Mouse (Mus musculus): ENCODE data around the gene Slc38a7.
"Not testable (repeated sequence)": the region's sequence is repeated elsewhere in the genome, so short reads cannot be mapped to it uniquely, and the experiment has no call there.

The Slc38a7 gene

GRCm38 (mm10) chr8:95853102-95853843 lies at the start of gene Slc38a7:
Slc38a7 (minus strand) TSS chr8:95853539.
- peak; percentile 88 to 92 for DNase-seq (ENCODE audit: low spot score in 2 of 2)

- no peak for DNase-seq (ENCODE audit: low spot score in 2 of 2)
Measured at GRCm38 (mm10) chr8:95901864-95902263, 48.5 kb upstream of the Slc38a7 start.

GRCm38 (mm10) chr8:95893701-95894100 lies 40.4 kb upstream of the Slc38a7 start:
- DNase-seq (ENCODE audit: low spot score in 2 of 2): no peak

GRCm38 (mm10) chr8:95888285-95889136 lies 35.2 kb upstream of the Slc38a7 start, which contains the start of gene Got2:
Got2 (minus strand) TSS chr8:95888547.
- DNase-seq (ENCODE audit: low spot score in 2 of 2): peak; percentile 80 to 90

GRCm38 (mm10) chr8:95887578-95888284 lies 34.4 kb upstream of the Slc38a7 start:
- peak; percentile 88 to 93 for DNase-seq (ENCODE audit: low spot score in 2 of 2)

GRCm38 (mm10) chr8:95886647-95887577 lies 33.6 kb upstream of the Slc38a7 start:
- DNase-seq (ENCODE audit: low spot score in 2 of 2): peak; percentile 25 to 49

GRCm38 (mm10) chr8:95885966-95886365 lies 32.6 kb upstream of the Slc38a7 start:
- no peak for DNase-seq (ENCODE audit: low spot score in 2 of 2)

GRCm38 (mm10) chr8:95885271-95885841 lies 32.0 kb upstream of the Slc38a7 start:
- no peak for DNase-seq (ENCODE audit: low spot score in 2 of 2)

GRCm38 (mm10) chr8:95884491-95884890 lies 31.2 kb upstream of the Slc38a7 start:
- DNase-seq (ENCODE audit: low spot score in 2 of 2): no peak

- DNase-seq (ENCODE audit: low spot score in 2 of 2): no peak
Measured at GRCm38 (mm10) chr8:95882191-95882590, 28.9 kb upstream of the Slc38a7 start.

GRCm38 (mm10) chr8:95881576-95881975 lies 28.2 kb upstream of the Slc38a7 start:
- no peak for DNase-seq (ENCODE audit: low spot score in 2 of 2)

GRCm38 (mm10) chr8:95879823-95880222 lies 26.5 kb upstream of the Slc38a7 start:
- no peak for DNase-seq (ENCODE audit: low spot score in 2 of 2)

- DNase-seq (ENCODE audit: low spot score in 2 of 2): peak; percentile 32 to 53
Measured at GRCm38 (mm10) chr8:95878176-95878962, 25.0 kb upstream of the Slc38a7 start.

GRCm38 (mm10) chr8:95875270-95875669 lies 21.9 kb upstream of the Slc38a7 start:
- DNase-seq (ENCODE audit: low spot score in 2 of 2): peak; percentile 38 to 41

GRCm38 (mm10) chr8:95871690-95872089 lies 18.4 kb upstream of the Slc38a7 start:
- no peak for DNase-seq (ENCODE audit: low spot score in 2 of 2)

- DNase-seq (ENCODE audit: low spot score in 2 of 2): not testable (repeated sequence)
Measured at GRCm38 (mm10) chr8:95864851-95865250, 11.5 kb upstream of the Slc38a7 start.

- not testable (repeated sequence) for DNase-seq (ENCODE audit: low spot score in 2 of 2)
Measured at GRCm38 (mm10) chr8:95863761-95864440, 10.6 kb upstream of the Slc38a7 start.

- DNase-seq (ENCODE audit: low spot score in 2 of 2): no peak
Measured at GRCm38 (mm10) chr8:95854174-95854573, 835 bp upstream of the Slc38a7 start.

- peak; percentile 58 to 63 for DNase-seq (ENCODE audit: low spot score in 2 of 2)
Measured at GRCm38 (mm10) chr8:95852290-95852689, 1.0 kb downstream of the Slc38a7 start.
